Mouse (Mus musculus): ENCODE results near the gene Col9a1.

Col9a1 gene

DNA sequence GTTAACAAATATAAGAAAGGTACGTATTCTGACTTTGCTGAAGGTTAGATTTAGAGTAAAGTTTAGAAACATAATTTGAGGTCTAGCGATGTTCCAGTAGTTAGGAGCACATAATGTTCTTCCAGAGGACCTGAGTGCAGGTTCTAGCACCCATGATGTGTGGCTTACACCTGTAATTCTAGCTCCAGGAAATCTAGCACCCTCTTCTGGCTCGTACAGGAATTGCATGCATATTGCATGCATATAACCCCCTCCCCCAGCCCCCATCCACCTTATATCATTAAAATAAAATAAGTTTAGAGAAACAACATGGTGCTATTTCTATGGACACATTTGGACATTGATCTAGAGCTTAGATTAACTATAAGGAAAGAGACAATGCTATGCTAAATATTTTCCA, 123.3 kb downstream of the Col9a1 start:
- DNase-seq: no peak
